Mouse (Mus musculus) embryonic facial prominence, embryonic 11.5 days (tissue): ENCODE data around the gene Odam. TPM values are rescaled to one million over a fixed set of nuclear protein-coding genes. Genes with fewer than 3 reads are reported as not detected.
A peak's percentile ranks its signal among the peaks of the same experiment; 100 is the strongest.

ENCODE experiments used
- ATAC-seq: fragments of 200-750 bp; cut with Nextera tagmentation; replicated peaks from 2 replicates; pipeline ENCODE4 v1.8.0; 2017; ENCODE audit warnings: low read depth; ENCODE audit not compliant: insufficient number of reproducible peaks, low FRiP score, low TSS enrichment
- DNase-seq: peaks from one replicate; pipeline ENCODE4 v3.0.0-alpha.2; 2015; ENCODE audit warnings: low spot score
- H3K27ac ChIP-seq: fragments of 300-500 bp; sonication (generic); replicated peaks from 2 replicates; pipeline ENCODE4 v1.5.1; 2014; ENCODE audit warnings: mild to moderate bottlenecking, low read depth, low read length, control low read depth
- H3K27me3 ChIP-seq: fragments of 300-500 bp; sonication (generic); 2 replicates; pipeline ENCODE4 v1.6.1; 2014; ENCODE audit warnings: mild to moderate bottlenecking, low read length, moderate library complexity, mixed read lengths; ENCODE audit not compliant: control insufficient read depth, insufficient read depth
- H3K36me3 ChIP-seq: fragments of 300-500 bp; sonication (generic); replicated peaks from 2 replicates; pipeline ENCODE4 v1.6.1; 2014; ENCODE audit warnings: low read depth, mild to moderate bottlenecking, low read length, moderate library complexity, mixed read lengths; ENCODE audit not compliant: control insufficient read depth, insufficient read depth
- H3K4me1 ChIP-seq: fragments of 300-500 bp; sonication (generic); 2 replicates; pipeline ENCODE4 v1.6.1; 2014; ENCODE audit warnings: low read length, mixed read lengths; ENCODE audit not compliant: control insufficient read depth, insufficient read depth
- H3K4me2 ChIP-seq: fragments of 300-500 bp; sonication (generic); 2 replicates; pipeline ENCODE4 v1.6.1; 2014; ENCODE audit warnings: low read depth, mild to moderate bottlenecking, control low read depth, low read length, moderate library complexity
- H3K4me3 ChIP-seq: fragments of 300-500 bp; sonication (generic); 2 replicates; pipeline ENCODE4 v1.5.1; 2014; ENCODE audit warnings: low read depth, low read length, control low read depth
- H3K9ac ChIP-seq: fragments of 300-500 bp; sonication (generic); replicated peaks from 2 replicates; pipeline ENCODE4 v1.6.1; 2014; ENCODE audit warnings: mild to moderate bottlenecking, control low read depth, low read length
- H3K9me3 ChIP-seq: fragments of 300-500 bp; sonication (generic); replicated peaks from 2 replicates; pipeline ENCODE4 v1.6.1; 2016; ENCODE audit warnings: mild to moderate bottlenecking, low read length, inconsistent platforms, mixed read lengths; ENCODE audit not compliant: control insufficient read depth
- WGBS: fragments of 180-500 bp; shearing (Covaris S2); extraction: QIAGEN DNeasy Blood & Tissue Kit; methylation state at CpG from one replicate; pipeline ENCODE4 v1.1.7; 2014; 5-methylcytosine and 5-hydroxymethylcytosine counted together
- polyA plus RNA-seq: library from polyadenylated mRNA; unstranded; fragments of >200 nt; fragmentation: Nextera tagmentation; extraction: Ambion mirVana; gene quantifications from 2 replicates; pipeline ENCODE4 v1.2.1, GENCODE M21; 2014

Gene Odam
- polyA plus RNA-seq: not detected in 2 replicates

- H3K27ac ChIP-seq: no peak within 1 kb of the TSS
- no peak within 1 kb of the TSS for H3K9ac ChIP-seq
- no peak within 1 kb of the TSS for H3K4me3 ChIP-seq
- 93% methylated on average over 1 of the region's 1 CpGs for WGBS
- no peak for ATAC-seq
- no peaks in the 10 kb centered on the region for H3K4me1 ChIP-seq
- H3K36me3 ChIP-seq: no peaks in the 10 kb centered on the region
- H3K4me2 ChIP-seq: no peak within 1 kb of the TSS
- H3K27me3 ChIP-seq: no peaks in the 10 kb centered on the region
- no peaks in the 10 kb centered on the region for H3K9me3 ChIP-seq
- DNase-seq: no peak
Observed at GRCm38 (mm10) chr5:87884729-87885128, at the start of gene Odam. Gene Odam (plus strand): TSS chr5:87885029.

DNA sequence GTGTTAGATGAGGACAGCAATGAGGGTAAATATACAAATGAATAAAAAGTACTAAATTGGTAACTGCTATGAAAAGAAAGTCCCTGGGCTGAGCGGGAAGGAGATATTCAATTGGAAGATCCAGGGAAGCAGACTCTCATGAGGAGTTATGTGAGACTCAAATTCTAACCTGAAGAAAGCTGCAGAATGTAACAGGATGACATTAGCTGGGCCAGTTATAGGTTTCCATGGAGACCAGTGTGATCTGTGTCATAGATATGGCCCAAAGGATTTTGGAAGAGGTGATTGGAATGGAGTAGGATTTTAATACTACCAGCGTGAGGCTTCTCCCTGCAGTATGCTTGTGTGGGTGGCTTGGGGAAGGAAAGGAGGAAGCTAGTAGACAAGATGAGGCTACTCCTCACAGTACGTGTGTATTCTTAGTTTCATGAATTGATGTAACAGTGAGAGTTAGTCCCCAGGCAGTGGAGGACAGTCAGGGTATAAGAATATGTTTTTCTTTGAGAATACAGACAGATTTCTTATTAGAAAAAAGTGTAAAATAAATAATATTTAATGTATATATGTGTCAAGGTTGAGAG lies 29.6 kb upstream of the Odam start:
- ATAC-seq (no peak), DNase-seq (peak; percentile 9)
- Histone ChIP-seq H3K4me1 (no peaks in the 10 kb centered on the region), H3K9me3 (no peaks in the 10 kb centered on the region), H3K36me3 (no peaks in the 10 kb centered on the region), H3K4me3 (no peak overlapping the region), H3K27ac (no peak overlapping the region), H3K9ac (no peak overlapping the region), H3K27me3 (no peaks in the 10 kb centered on the region), H3K4me2 (no peak overlapping the region)
- 69% methylated on average over 3 of the region's 3 CpGs for WGBS

DNA sequence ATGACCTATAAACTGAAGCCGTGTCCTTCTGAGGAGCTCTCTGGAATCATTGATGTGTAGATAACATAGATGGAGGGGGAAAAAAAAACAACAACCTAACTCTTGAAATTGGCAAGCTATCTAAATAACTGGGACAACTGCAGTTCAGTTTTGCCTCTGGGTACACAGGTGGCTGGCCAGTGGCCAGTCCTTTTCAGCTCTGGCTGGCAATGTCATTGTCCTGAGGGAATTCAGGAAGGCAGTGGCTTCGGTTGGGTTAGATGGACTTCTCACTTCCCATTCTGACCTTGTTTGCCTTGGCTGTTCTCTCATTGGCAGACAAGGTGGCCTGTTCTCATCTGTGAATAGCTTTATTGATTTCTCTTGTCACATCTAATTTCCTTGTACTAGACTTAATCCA lies 14.7 kb upstream of the Odam start:
- no peaks in the 10 kb centered on the region for H3K36me3 ChIP-seq
- H3K27me3 ChIP-seq: no peaks in the 10 kb centered on the region
- H3K9me3 ChIP-seq: no peaks in the 10 kb centered on the region
- DNase-seq (no peak), ATAC-seq (no peak)
- H3K9ac ChIP-seq: no peak overlapping the region
- no peak overlapping the region for H3K4me3 ChIP-seq
- no peaks in the 10 kb centered on the region for H3K4me1 ChIP-seq
- no peak overlapping the region for H3K4me2 ChIP-seq
- H3K27ac ChIP-seq: no peak overlapping the region
- 53% methylated on average over 2 of the region's 2 CpGs for WGBS

- 36% methylated on average over 4 of the region's 4 CpGs for WGBS
- H3K36me3 ChIP-seq: no peaks in the 10 kb centered on the region
- no peak overlapping the region for H3K27ac ChIP-seq
- H3K9ac ChIP-seq: no peak overlapping the region
- H3K9me3 ChIP-seq: no peaks in the 10 kb centered on the region
- ATAC-seq: no peak
- H3K4me3 ChIP-seq: no peak overlapping the region
- no peak overlapping the region for H3K4me2 ChIP-seq
- DNase-seq: no peak
- no peaks in the 10 kb centered on the region for H3K27me3 ChIP-seq
- no peaks in the 10 kb centered on the region for H3K4me1 ChIP-seq
Observed at GRCm38 (mm10) chr5:87871423-87871822, 13.4 kb upstream of the Odam start.

- WGBS: 11% methylated on average over 5 of the region's 5 CpGs
- no peak within 1 kb of the TSS for H3K4me2 ChIP-seq
Observed at GRCm38 (mm10) chr5:87925372-87925771, 40.5 kb downstream of the Odam start, which contains the start of gene Csn3. Gene Csn3 (plus strand): TSS chr5:87925579.

DNA sequence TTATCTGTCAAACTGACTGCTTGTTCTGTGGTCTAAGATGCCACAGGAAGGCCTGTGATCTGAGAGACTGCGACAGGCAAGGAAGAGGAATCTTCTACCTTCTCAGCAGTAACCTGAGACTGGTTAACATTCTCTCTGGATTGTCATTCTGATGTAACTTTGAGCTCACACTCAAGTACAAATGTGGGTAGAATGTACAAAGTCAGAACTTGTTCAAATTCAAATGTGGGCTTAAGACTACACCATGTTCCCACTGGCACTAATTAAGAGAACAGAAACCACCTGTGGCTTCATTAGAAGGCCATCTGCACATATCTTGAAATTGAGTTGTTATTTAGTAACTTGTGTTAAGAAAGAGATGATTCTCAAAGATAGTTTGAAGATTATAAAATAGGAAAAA lies 46.8 kb downstream of the Odam start:
- Histone ChIP-seq H3K36me3 (no peaks in the 10 kb centered on the region), H3K9me3 (no peaks in the 10 kb centered on the region), H3K9ac (no peak overlapping the region), H3K27me3 (no peaks in the 10 kb centered on the region), H3K4me2 (no peak overlapping the region), H3K27ac (no peak overlapping the region), H3K4me3 (no peak overlapping the region), H3K4me1 (no peaks in the 10 kb centered on the region)
- DNase-seq: no peak
- ATAC-seq: no peak
- 59% methylated on average over 1 of the region's 1 CpGs for WGBS

More at GRCm38 (mm10) chr5:87925372-87925771, 40.5 kb downstream of the Odam start, which contains the start of gene Csn3:
- no peaks in the 10 kb centered on the region for H3K27me3 ChIP-seq
- H3K9me3 ChIP-seq: no peaks in the 10 kb centered on the region
- no peak within 1 kb of the TSS for H3K27ac ChIP-seq
- ATAC-seq (peak; percentile 56; the same call in 1 of the 2 replicates), DNase-seq (peak; percentile 52)
- H3K36me3 ChIP-seq: no peaks in the 10 kb centered on the region
- H3K4me3 ChIP-seq: no peak within 1 kb of the TSS
- no peaks in the 10 kb centered on the region for H3K4me1 ChIP-seq
- H3K9ac ChIP-seq: no peak within 1 kb of the TSS

DNA sequence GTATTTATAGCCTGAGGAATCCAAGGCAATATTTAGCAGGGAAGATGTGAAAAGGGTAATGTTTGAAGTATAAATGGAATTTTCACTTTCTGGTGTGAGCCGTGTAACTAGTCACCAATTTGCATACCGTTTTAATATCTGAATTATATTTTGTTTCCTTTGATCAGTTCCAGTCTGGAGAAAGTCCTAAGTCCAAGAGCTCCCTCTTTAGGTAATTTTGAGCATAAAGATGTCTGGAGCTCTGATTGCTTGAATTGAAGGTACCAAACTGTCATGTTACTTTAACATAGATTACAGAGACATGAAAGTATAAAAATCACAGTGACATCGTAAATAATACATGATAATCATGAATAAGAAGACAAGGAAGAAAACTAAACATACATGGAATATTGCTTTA lies 55.9 kb downstream of the Odam start:
- ATAC-seq: no peak
- no peak overlapping the region for H3K9ac ChIP-seq
- H3K4me2 ChIP-seq: no peak overlapping the region
- 50% methylated on average over 3 of the region's 3 CpGs for WGBS
- no peak overlapping the region for H3K4me3 ChIP-seq
- DNase-seq: peak; percentile 24
- H3K36me3 ChIP-seq: no peaks in the 10 kb centered on the region
- H3K27me3 ChIP-seq: no peaks in the 10 kb centered on the region
- H3K9me3 ChIP-seq: no peaks in the 10 kb centered on the region
- H3K4me1 ChIP-seq: no peaks in the 10 kb centered on the region
- no peak overlapping the region for H3K27ac ChIP-seq

DNA sequence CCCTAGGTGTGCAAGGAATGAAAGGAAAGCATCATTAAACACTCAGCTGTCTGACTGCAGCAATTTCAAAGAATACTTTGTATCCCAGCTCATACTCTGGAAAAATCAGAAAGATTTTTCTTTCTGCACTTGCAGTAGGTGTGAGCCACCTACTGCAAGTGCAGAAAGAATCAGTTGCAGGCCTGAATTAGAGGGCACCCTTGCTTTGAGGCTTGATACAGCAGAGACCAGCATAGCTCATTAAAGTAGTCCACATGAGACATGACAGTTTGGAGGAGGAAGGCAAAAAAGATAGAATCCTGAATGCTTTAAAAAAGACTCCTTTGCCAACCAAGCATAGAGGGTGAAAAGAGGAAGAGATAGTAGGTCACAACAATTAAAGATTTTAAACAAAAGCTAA lies 57.7 kb downstream of the Odam start:
- Histone ChIP-seq H3K9me3 (no peaks in the 10 kb centered on the region), H3K4me2 (no peak overlapping the region), H3K4me1 (no peaks in the 10 kb centered on the region), H3K36me3 (no peaks in the 10 kb centered on the region), H3K27me3 (no peaks in the 10 kb centered on the region), H3K4me3 (no peak overlapping the region), H3K9ac (no peak overlapping the region), H3K27ac (no peak overlapping the region)
- no peak for DNase-seq
- no peak for ATAC-seq
